Mouse (Mus musculus) C3H10T1/2 (cell line): ENCODE data around the gene Cst7. TPM values are rescaled to one million over a fixed set of nuclear protein-coding genes. Genes with fewer than 3 reads are reported as not detected.

Source experiments
- polyA plus RNA-seq, 2 experiments: library from polyadenylated mRNA; unstranded; fragments of >200 nt; fragmentation: generic; extraction: Trizol; gene quantifications; one replicate each; pipeline ENCODE4 v1.2.1; 2012; ENCODE audit warnings: missing spikeins in 2 of 2

Cst7 gene
- polyA plus RNA-seq: not detected

GRCm38 (mm10) chr2:150569847-150570590 lies at the start of gene Cst7:
TSS of gene Cst7 (plus strand) at chr2:150570415.

DNA sequence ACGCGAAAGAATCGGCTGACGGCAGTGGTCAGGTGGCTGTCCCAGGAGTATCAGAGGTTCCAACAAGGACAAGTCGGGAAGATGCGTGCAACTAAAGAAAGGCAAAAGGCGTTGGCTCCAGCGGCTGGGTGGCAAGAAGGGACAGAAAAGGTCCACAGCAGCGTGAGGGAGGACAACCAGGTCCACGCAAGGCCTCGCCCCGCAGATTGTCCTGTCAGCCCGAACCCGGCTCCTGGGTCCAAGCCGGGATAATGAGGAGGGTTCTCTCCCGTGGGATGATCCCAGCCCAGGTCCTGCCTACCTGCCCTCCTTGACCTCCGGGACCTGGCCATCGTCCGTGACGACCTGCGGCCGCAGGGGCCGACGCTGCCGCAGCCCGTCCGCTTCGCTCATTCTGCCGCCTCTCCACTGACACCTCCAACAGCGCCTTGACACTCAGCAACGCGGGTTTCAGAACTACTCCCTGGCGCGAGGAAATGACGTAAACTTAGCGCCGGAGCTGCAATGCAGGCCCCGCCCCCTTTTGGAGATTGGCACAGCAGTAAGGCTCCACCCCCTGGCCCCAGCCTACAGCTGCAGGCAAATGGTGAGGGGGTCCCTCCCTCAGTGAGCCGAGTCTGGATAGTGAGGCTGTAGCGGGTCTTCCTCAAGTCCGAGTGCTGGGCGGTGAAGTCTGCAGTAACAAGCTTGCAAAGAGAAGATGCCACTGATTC lies 38.0 kb downstream of the Cst7 start, which contains the start of gene Apmap:
Apmap (minus strand) TSS at position 481 of the 713 bp plus-strand sequence.

Other genes starting within 250 kb of the Cst7 start
- not detected for gene Gm10130, start 246.7 kb upstream of the Cst7 start, polyA plus RNA-seq
- gene 3300002I08Rik, start 207.7 kb upstream of the Cst7 start, polyA plus RNA-seq: 1 to 10 TPM in 1 of 2 experiments, under 1 TPM in 1; 0.20 to 1.7 TPM
- gene Zfp442, start 118.9 kb upstream of the Cst7 start, polyA plus RNA-seq: under 1 TPM; 0.01 to 0.21 TPM
- under 1 TPM; 0.04 to 0.41 TPM for gene Zfp345, start 85.3 kb upstream of the Cst7 start, polyA plus RNA-seq
- 10 to 100 TPM in 1 of 2 experiments, 1 to 10 TPM in 1; 2.5 to 15.7 TPM for gene Apmap, start 38.2 kb downstream of the Cst7 start, polyA plus RNA-seq
- gene Acss1, start 98.1 kb downstream of the Cst7 start, polyA plus RNA-seq: not detected
- not detected for gene Vsx1, start 118.9 kb downstream of the Cst7 start, polyA plus RNA-seq
- 1 to 10 TPM; 8.2 to 9.0 TPM for gene Entpd6, start 178.6 kb downstream of the Cst7 start, polyA plus RNA-seq
- 10 to 100 TPM; 17.5 to 58.5 TPM for gene Pygb, start 216.3 kb downstream of the Cst7 start, polyA plus RNA-seq